Mouse (Mus musculus): ENCODE results near the gene Nsf.

DNA sequence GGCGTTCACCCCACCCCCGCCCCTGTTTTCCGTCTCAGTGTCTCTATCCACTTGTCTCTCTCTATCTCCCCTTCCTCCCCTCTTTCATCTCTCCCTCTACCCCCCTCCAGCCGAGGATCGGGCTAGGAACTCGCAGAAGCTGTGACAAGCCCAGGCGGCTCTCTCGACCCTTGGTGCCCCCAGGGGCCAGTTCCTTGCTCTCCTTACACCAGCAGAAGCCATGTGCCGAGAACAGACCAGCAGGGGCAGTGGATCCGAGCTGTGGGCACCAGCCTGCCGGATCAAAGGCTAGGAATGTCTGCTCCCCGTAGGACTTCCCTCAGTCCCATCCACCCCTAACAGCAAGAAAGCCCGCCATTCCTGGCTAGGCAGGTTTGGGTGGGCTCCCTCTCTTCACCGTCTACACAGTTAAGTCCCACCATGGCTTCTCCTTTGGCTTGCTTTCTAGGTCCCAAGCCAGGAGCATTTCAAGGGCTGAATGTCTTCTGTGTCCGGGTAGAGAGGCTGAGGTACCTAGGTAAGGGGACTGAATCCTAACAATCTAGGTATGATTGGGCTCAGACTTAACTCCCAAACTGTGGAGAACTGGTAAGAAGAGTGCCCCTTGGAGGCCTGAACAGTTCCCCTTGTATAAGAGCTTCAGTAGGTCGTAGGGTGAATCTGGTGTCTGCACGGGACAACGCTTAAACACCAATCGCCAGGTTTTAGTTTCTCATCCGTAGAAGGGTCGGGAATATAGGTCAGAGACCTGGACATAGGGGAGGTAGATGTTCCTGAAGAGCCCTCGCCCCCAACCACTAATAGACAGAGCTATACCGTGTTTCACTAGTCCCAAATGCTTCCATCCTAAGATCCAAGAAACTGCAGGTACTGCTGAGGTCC lies 181.1 kb downstream of the Nsf start:
- TF ChIP-seq GATA1 (IDR thresholded peaks at IDR 0.05; ENCODE audit: borderline replicate concordance, low read length) (no peak), FLI1 (IDR thresholded peaks at IDR 0.05; ENCODE audit: low read length) (no peak)

Measured in megakaryocyte, embryonic 14.5 days (primary cell).